Mouse (Mus musculus) ovary, adult 10 weeks (tissue): ENCODE measurements around the gene Irf7. TPM values are rescaled to one million over a fixed set of nuclear protein-coding genes. Genes with fewer than 3 reads are reported as not detected.

Experiments
- polyA plus RNA-seq: library from polyadenylated mRNA; stranded (reverse); fragments of 350-450 nt; fragmentation: Illumina TruSeq; extraction: RNeasy Lipid Tissue Mini Kit (QIAGEN cat#74804); gene quantifications from one replicate; pipeline ENCODE4 v1.2.3, GENCODE M21; 2014

The Irf7 gene
- polyA plus RNA-seq: 7.9 TPM

GRCm38 (mm10) chr7:141265739-141266561 is at the start of gene Irf7:
TSS of gene Irf7 (minus strand) at chr7:141266481.

GRCm38 (mm10) chr7:141291921-141292582 is 25.8 kb upstream of the Irf7 start, which contains the start of gene Drd4:
TSS of gene Drd4 (plus strand) at chr7:141292006.

GRCm38 (mm10) chr7:141278766-141279590 is 12.7 kb upstream of the Irf7 start, which contains the start of gene Sct:
TSS of gene Sct (minus strand) at chr7:141279133.

GRCm38 (mm10) chr7:141276546-141276945 is 10.3 kb upstream of the Irf7 start, which contains the start of gene Cdhr5:
TSS of gene Cdhr5 (minus strand) at chr7:141276786.

GRCm38 (mm10) chr7:141228279-141229067 is 37.8 kb downstream of the Irf7 start, which contains the start of gene Phrf1:
TSS of gene Phrf1 (plus strand) at chr7:141228784.

GRCm38 (mm10) chr7:141215101-141215879 is 51.0 kb downstream of the Irf7 start, which contains the start of gene Rassf7:
TSS of gene Rassf7 (plus strand) at chr7:141215860.

GRCm38 (mm10) chr7:141213605-141214235 is 52.6 kb downstream of the Irf7 start, which contains the start of gene Lmntd2:
TSS of gene Lmntd2 (minus strand) at chr7:141214080.

Other genes starting within 250 kb of the Irf7 start
- 3.7 TPM for gene Ifitm6, start 248.6 kb downstream of the Irf7 start, polyA plus RNA-seq
- gene Gm17387, start 237.3 kb downstream of the Irf7 start, polyA plus RNA-seq: not detected
- gene B4galnt4, start 205.4 kb downstream of the Irf7 start, polyA plus RNA-seq: not detected
- not detected for gene Pkp3, start 188.3 kb downstream of the Irf7 start, polyA plus RNA-seq
- gene Sigirr, start 165.9 kb downstream of the Irf7 start, polyA plus RNA-seq: not detected
- not detected for gene Ano9, start 148.7 kb downstream of the Irf7 start, polyA plus RNA-seq
- 21.8 TPM for gene Ptdss2, start 144.1 kb downstream of the Irf7 start, polyA plus RNA-seq
- gene Rnh1, start 93.6 kb downstream of the Irf7 start, polyA plus RNA-seq: 1.00 TPM
- 3.6 TPM for gene Hras, start 72.5 kb downstream of the Irf7 start, polyA plus RNA-seq
- gene Lrrc56, start 72.3 kb downstream of the Irf7 start, polyA plus RNA-seq: 0.77 TPM
- gene Lmntd2, start 52.4 kb downstream of the Irf7 start, polyA plus RNA-seq: not detected
- gene Rassf7, start 50.6 kb downstream of the Irf7 start, polyA plus RNA-seq: 0.80 TPM
- 26.7 TPM for gene Phrf1, start 37.7 kb downstream of the Irf7 start, polyA plus RNA-seq
- 1.1 TPM for gene Cdhr5, start 10.3 kb upstream of the Irf7 start, polyA plus RNA-seq
- not detected for gene Sct, start 12.7 kb upstream of the Irf7 start, polyA plus RNA-seq
- gene Drd4, start 25.5 kb upstream of the Irf7 start, polyA plus RNA-seq: not detected
- gene Deaf1, start 61.2 kb upstream of the Irf7 start, polyA plus RNA-seq: 1.5 TPM
- 9.4 TPM for gene Tmem80, start 61.3 kb upstream of the Irf7 start, polyA plus RNA-seq
- gene Eps8l2, start 72.4 kb upstream of the Irf7 start, polyA plus RNA-seq: not detected
- gene Taldo1, start 125.7 kb upstream of the Irf7 start, polyA plus RNA-seq: 7.8 TPM
- 15.2 TPM for gene Gatd1, start 147.7 kb upstream of the Irf7 start, polyA plus RNA-seq
- not detected for gene Cend1, start 163.0 kb upstream of the Irf7 start, polyA plus RNA-seq
- 0.46 TPM for gene Slc25a22, start 171.4 kb upstream of the Irf7 start, polyA plus RNA-seq
- not detected for gene Pidd1, start 177.5 kb upstream of the Irf7 start, polyA plus RNA-seq
- 15.0 TPM for gene Rplp2, start 180.9 kb upstream of the Irf7 start, polyA plus RNA-seq
- 1.3 TPM for gene Pnpla2, start 188.7 kb upstream of the Irf7 start, polyA plus RNA-seq
- not detected for gene Cracr2b, start 194.6 kb upstream of the Irf7 start, polyA plus RNA-seq
- gene Cd151, start 200.9 kb upstream of the Irf7 start, polyA plus RNA-seq: 45.2 TPM
- 2.4 TPM for gene Polr2l, start 208.7 kb upstream of the Irf7 start, polyA plus RNA-seq
- 6.2 TPM for gene Tspan4, start 208.8 kb upstream of the Irf7 start, polyA plus RNA-seq